Mouse (Mus musculus) hindbrain, postnatal 0 days (tissue): Measurements from ENCODE around the gene Wdr60. TPM values are rescaled to one million over a fixed set of nuclear protein-coding genes. Genes with fewer than 3 reads are reported as not detected.
"Not testable (repeated sequence)": the region's sequence is repeated elsewhere in the genome, so short reads cannot be mapped to it uniquely, and the experiment has no call there.

Experiments
- ATAC-seq: fragments of 200-750 bp; cut with Nextera tagmentation; 2 replicates; pipeline ENCODE4 v1.8.0; 2017; ENCODE audit warnings: mild to moderate bottlenecking, moderate TSS enrichment, moderate library complexity
- DNase-seq: peaks from one replicate; pipeline ENCODE4 v3.0.0-alpha.2; 2015; ENCODE audit warnings: low spot score
- H3K27ac ChIP-seq: fragments of 300-500 bp; sonication (generic); 2 replicates; pipeline ENCODE4 v1.5.1; 2014; ENCODE audit warnings: mild to moderate bottlenecking
- H3K27me3 ChIP-seq: fragments of 300-500 bp; sonication (generic); 2 replicates; pipeline ENCODE4 v1.6.1; 2014; ENCODE audit warnings: low read length, mixed read lengths; ENCODE audit not compliant: insufficient read depth
- H3K36me3 ChIP-seq: fragments of 300-500 bp; sonication (generic); 2 replicates; pipeline ENCODE4 v1.6.1; 2014; ENCODE audit warnings: low read length, mixed read lengths; ENCODE audit not compliant: insufficient read depth
- H3K4me1 ChIP-seq: fragments of 300-500 bp; sonication (generic); 2 replicates; pipeline ENCODE4 v1.6.1; 2014; ENCODE audit warnings: antibody characterized with exemption, low read length, mixed read lengths; ENCODE audit not compliant: insufficient read depth
- H3K4me2 ChIP-seq: fragments of 300-500 bp; sonication (generic); 2 replicates; pipeline ENCODE4 v1.6.1; 2014; ENCODE audit warnings: low read depth, mild to moderate bottlenecking, low read length, moderate library complexity, mixed read lengths
- H3K4me3 ChIP-seq: fragments of 300-500 bp; sonication (generic); 2 replicates; pipeline ENCODE4 v1.5.1; 2014; ENCODE audit warnings: low read length
- H3K9ac ChIP-seq: fragments of 300-500 bp; sonication (generic); replicated peaks from 2 replicates; pipeline ENCODE4 v1.6.1; 2014; ENCODE audit warnings: mild to moderate bottlenecking, low read length, moderate library complexity, mixed read lengths
- H3K9me3 ChIP-seq: fragments of 300-500 bp; sonication (generic); 2 replicates; pipeline ENCODE4 v1.6.1; 2016; ENCODE audit warnings: low read length, mixed read lengths
- CTCF ChIP-seq: IDR thresholded peaks from 2 replicates; pipeline ENCODE4 v1.5.1; 2016; ENCODE audit warnings: antibody characterized with exemption, control low read depth, low read depth
- WGBS: fragments of 180-500 bp; shearing (Covaris S2); extraction: QIAGEN DNeasy Blood & Tissue Kit; methylation state at CpG from one replicate; pipeline ENCODE4 v1.1.7; 2014; 5-methylcytosine and 5-hydroxymethylcytosine counted together
- polyA plus RNA-seq: library from polyadenylated mRNA; unstranded; fragments of >200 nt; fragmentation: Nextera tagmentation; extraction: Ambion mirVana; gene quantifications from 2 replicates; pipeline ENCODE4 v1.2.1, GENCODE M21; 2015
- total RNA-seq: library from RNA; depleted of rRNA; stranded (reverse); fragments of >200 nt; gene quantifications from 2 replicates; pipeline ENCODE4 v1.2.3, GENCODE M21; 2014

Wdr60 gene
- total and polyA plus RNA-seq, 2 experiments from 2014 or later: 8.4 to 16.8 TPM

DNA sequence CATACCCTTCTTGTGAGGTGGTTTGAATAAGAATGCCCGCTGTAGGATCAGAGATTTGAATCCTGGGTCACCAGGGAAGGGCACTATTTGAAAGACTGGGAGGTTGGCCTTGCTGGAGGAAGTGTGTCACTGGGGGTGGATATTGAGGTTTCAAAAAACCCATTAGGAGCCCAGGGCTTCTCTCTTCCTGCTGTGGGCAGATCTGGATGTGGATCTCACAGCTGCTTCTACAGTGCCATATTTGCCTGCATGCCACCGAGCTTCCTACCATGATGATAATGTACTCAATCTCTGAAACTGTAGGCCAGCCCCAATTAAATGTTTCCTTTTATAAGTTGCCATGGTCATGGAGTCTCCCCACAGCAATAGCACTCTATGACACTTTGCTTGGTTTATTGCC, 16.4 kb upstream of the Wdr60 start:
- ATAC-seq (no peak), DNase-seq (no peak)
- no peak for TF ChIP-seq CTCF
- no peak overlapping the region for H3K4me3 ChIP-seq
- no peak overlapping the region for H3K9ac ChIP-seq
- 97% methylated on average over 2 of the region's 2 CpGs for WGBS
- H3K36me3 ChIP-seq: no peaks in the 10 kb centered on the region
- no peak overlapping the region for H3K27ac ChIP-seq
- no peaks in the 10 kb centered on the region for H3K9me3 ChIP-seq
- H3K4me2 ChIP-seq: no peak overlapping the region
- H3K4me1 ChIP-seq: 0 out of 2 replicates have a peak, but pooled peaks cover 4% of the 10 kb centered on the region
- no peaks in the 10 kb centered on the region for H3K27me3 ChIP-seq

DNA sequence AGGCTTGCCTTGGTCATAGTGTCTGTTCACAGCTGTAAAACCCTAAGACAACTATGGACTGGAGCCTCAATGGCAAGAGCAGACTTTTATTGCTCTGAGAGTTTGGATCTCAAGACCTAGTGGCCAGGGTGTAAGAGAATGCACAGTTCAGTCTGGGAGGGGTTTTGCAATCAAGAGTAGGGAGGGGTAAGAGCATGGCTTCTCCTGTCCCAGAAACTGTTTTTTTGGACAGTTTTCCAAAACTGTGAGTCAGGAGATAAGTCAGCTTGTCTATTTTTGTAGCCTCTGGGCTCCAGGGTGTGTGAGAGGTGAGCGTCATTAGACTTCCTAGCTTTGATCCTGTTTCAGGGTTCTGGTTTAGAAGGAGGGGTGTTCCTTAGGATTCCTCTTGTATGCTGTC, 15.7 kb upstream of the Wdr60 start:
- no peaks in the 10 kb centered on the region for H3K9me3 ChIP-seq
- H3K36me3 ChIP-seq: no peaks in the 10 kb centered on the region
- no peak overlapping the region for H3K4me2 ChIP-seq
- no peak overlapping the region for H3K4me3 ChIP-seq
- no peak overlapping the region for H3K9ac ChIP-seq
- TF ChIP-seq CTCF: no peak
- no peaks in the 10 kb centered on the region for H3K27me3 ChIP-seq
- 0 out of 2 replicates have a peak, but pooled peaks cover 4% of the 10 kb centered on the region for H3K4me1 ChIP-seq
- ATAC-seq (no peak), DNase-seq (no peak)
- H3K27ac ChIP-seq: no peak overlapping the region
- 100% methylated on average over 1 of the region's 1 CpGs for WGBS

DNA sequence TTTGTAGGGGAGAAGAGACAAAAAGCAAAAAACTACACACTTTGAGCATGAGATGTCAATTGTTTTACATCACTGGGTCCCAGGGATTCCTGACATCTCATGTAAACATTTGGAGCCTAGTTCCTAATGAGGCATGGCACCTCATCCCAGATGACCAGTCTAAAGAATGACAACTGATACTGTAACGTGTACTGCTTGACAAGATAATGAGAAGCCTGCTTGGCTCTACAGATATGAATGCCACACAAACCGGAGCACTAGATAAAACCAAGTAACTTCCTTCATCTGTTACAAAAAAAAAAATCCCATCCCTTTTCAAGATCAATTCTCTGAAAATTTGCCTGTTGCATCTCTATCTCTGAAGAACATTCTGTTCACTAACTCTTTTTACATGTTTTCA, 14.1 kb upstream of the Wdr60 start:
- no peak for TF ChIP-seq CTCF
- Histone ChIP-seq H3K4me2 (no peak overlapping the region), H3K4me3 (no peak overlapping the region), H3K27ac (no peak overlapping the region), H3K36me3 (no peaks in the 10 kb centered on the region), H3K27me3 (no peaks in the 10 kb centered on the region), H3K4me1 (0 out of 2 replicates have a peak, but pooled peaks cover 4% of the 10 kb centered on the region), H3K9ac (no peak overlapping the region), H3K9me3 (no peaks in the 10 kb centered on the region)
- no peak for ATAC-seq
- DNase-seq: no peak
- WGBS: 83% methylated on average over 2 of the region's 2 CpGs

DNA sequence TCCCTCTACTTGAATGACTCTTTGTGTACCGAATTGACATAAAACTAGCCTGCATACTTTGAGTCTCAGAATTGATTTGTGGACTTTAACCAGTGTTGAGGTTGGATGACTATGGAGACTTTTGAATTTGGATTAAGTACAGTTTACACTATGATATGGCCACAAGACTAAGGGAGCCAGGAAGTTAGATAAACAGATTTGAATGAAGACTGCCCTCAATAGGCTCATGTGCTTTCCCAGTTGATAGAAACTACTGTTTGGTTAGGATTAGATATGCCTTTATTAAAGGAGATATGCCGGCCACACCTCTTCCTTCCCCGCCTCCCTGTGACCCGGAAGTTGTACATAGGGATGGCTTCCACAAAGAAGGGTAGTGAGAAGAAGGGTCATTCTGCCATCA, 12.8 kb upstream of the Wdr60 start:
- ATAC-seq: no peak
- Histone ChIP-seq H3K27me3 (no peaks in the 10 kb centered on the region), H3K9ac (no peak overlapping the region), H3K4me1 (0 out of 2 replicates have a peak, but pooled peaks cover 4% of the 10 kb centered on the region), H3K4me2 (no peak overlapping the region), H3K27ac (no peak overlapping the region), H3K36me3 (no peaks in the 10 kb centered on the region), H3K4me3 (no peak overlapping the region), H3K9me3 (no peaks in the 10 kb centered on the region)
- no peak for TF ChIP-seq CTCF
- WGBS: 90% methylated on average over 4 of the region's 4 CpGs
- DNase-seq: no peak

GRCm38 (mm10) chr12:116275086-116275485, 12.3 kb upstream of the Wdr60 start, which contains the start of gene Gm11027:
Gm11027 (plus strand) TSS chr12:116275386.
- WGBS: 85% methylated on average over 2 of the region's 2 CpGs
- not testable (repeated sequence) for H3K9ac ChIP-seq, H3K4me2 ChIP-seq, H3K27ac ChIP-seq, DNase-seq, H3K27me3 ChIP-seq, H3K4me1 ChIP-seq, ATAC-seq, H3K4me3 ChIP-seq, H3K9me3 ChIP-seq, H3K36me3 ChIP-seq

GRCm38 (mm10) chr12:116273733-116274132, 10.9 kb upstream of the Wdr60 start:
- no peak for TF ChIP-seq CTCF
- Histone ChIP-seq H3K9me3 (no peaks in the 10 kb centered on the region), H3K27me3 (no peaks in the 10 kb centered on the region), H3K4me1 (no peaks in the 10 kb centered on the region), H3K9ac (no peak overlapping the region), H3K27ac (no peak overlapping the region), H3K36me3 (no peaks in the 10 kb centered on the region), H3K4me2 (no peak overlapping the region), H3K4me3 (no peak overlapping the region)
- WGBS: 45% methylated on average over 1 of the region's 1 CpGs
- DNase-seq (no peak), ATAC-seq (no peak)

DNA sequence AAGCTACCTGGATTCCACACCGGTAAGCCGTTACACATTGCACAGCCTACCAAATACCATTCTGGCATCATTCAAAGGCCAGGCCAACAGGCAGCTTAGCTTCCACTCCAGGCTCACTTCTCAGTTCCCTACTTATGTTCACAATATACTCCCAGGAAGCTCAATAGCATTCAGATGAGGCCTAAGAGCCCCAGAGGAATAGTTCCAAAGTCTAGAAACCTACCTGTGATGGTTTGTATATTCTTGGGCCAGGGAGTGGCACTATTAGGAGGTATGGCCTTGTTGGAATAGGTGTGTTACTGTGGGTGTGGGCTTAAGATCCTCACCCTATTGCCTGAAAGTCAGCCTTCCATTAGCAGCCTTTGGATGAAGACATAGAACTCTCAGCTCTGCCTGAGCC, 8.2 kb upstream of the Wdr60 start:
- WGBS: 96% methylated on average over 2 of the region's 2 CpGs

More for the DNA sequence above, 8.2 kb upstream of the Wdr60 start:
- ATAC-seq (no peak), DNase-seq (no peak)
- Histone ChIP-seq H3K9ac (no peak overlapping the region), H3K9me3 (no peaks in the 10 kb centered on the region), H3K4me3 (no peak overlapping the region), H3K36me3 (no peaks in the 10 kb centered on the region), H3K27ac (no peak overlapping the region), H3K27me3 (no peaks in the 10 kb centered on the region), H3K4me1 (no peaks in the 10 kb centered on the region), H3K4me2 (no peak overlapping the region)
- TF ChIP-seq CTCF: no peak
